Mouse (Mus musculus) spleen, embryonic (tissue): ENCODE measurements around the gene Hoxc6.

Source experiments
- CTCF ChIA-PET: fragments of 350-600 bp; sonication (Branson Sonifier 250); formaldehyde crosslinking; loops from one replicate; lab custom pipeline; 2022; lab: Charles Lee

Hoxc6 gene

DNA sequence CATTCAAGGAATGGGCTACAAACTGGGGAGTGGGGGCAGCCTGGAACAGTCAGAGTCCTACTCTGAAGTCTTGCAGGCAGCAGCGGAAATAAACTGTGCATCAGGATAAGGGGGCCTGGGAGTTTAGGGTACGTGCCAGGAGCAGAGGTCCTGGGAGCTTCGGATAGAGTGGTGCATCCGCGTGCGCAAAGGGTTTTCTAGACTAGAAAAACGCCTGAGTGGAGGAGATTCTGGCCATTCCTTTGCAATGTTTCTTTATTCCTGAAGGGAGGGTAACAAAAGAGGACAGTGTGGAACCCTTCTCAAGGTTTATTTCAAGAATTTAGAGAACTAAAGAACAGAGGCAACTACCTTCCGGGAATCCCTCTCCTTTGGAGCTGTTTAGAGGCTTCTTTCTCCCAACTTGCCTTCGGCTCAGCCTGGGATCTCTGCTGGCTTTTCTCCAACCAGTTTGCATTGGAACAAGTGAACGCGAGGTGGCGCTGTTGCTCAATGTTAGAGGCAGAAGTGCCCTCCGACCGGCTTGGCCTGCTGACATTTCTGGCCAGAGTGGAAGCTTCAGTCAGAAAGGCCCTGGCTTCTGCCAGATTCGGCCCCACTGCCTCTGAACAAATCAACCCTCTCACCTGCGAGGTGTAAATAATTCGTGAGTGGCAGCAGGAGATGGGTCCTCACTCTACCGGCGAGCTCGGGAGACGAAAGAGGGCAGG lies 10.8 kb upstream of the Hoxc6 start:
- CTCF ChIA-PET = interaction anchor here (0.6 to 1.3 kb wide), 6 partner anchors 15 to 469 kb away, joined by 3 to 4 read pairs (median 4); no protein-coding TSS in a partner anchor

DNA sequence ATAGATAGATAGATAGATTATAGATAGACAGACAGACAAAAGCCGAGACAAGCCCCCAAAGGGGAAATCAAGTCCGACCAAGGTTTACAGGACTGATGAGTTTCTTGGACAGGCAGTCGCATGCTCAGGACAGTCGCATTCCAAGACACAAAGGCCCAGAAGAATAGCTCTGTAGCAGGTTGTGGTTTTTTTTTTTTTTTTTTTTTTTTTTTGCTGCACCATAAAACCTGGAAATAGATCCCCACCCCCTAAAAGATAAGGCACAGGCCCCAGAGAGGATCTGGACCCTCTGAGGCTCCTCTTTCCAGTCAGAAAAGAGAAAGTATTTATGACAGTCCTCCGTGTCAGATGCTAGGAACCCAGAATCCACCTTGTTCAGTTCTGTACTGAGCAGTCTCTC lies 10.0 kb upstream of the Hoxc6 start:
- CTCF ChIA-PET = interaction anchor here (0.6 to 0.9 kb wide), 4 partner anchors 26 to 761 kb away, joined by 4 to 8 read pairs (median 4); no protein-coding TSS in a partner anchor

DNA sequence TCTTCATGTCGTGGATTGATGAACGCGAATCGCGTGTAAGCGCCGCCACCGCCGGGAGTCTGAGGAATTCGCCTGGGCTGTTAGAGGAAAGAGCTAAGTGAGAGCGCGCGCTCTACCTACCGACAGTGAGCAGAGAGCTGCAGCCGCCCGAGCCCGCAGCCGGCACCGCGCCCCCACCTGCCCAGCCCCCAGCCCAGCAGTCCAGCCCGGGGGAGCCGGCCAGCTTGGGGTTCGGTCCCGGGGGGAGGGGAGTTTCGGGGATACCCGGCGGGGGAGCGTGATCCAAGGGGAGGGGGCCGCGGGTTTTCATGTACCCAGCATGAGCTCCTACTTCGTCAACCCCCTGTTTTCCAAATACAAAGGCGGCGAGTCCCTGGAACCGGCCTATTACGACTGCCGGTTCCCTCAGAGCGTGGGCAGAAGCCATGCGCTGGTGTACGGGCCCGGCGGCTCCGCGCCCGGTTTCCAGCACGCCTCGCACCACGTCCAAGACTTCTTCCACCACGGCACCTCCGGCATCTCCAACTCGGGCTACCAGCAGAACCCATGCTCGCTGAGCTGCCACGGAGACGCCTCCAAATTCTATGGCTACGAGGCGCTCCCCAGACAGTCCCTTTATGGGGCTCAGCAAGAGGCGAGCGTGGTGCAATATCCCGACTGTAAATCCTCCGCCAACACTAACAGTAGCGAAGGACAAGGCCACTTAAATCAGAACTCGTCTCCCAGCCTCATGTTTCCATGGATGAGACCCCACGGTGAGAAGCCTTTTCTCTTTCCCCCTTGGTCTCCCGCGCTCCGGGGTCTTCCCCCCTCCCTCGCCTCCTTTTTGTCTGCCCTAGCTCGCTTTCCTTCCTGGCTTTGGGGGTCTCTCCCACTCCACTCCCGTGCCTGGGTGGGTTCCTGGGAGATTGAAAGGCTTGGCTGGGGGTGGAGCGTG lies 7.3 kb upstream of the Hoxc6 start, which contains the start of gene Hoxc8:
Hoxc8 (plus strand) TSS at position 147 of the 937 bp plus-strand sequence.
- CTCF ChIA-PET = interaction anchor here (0.9 to 1.1 kb wide), 2 partner anchors 19 to 143 kb away, joined by 3 to 4 read pairs; no protein-coding TSS in a partner anchor

DNA sequence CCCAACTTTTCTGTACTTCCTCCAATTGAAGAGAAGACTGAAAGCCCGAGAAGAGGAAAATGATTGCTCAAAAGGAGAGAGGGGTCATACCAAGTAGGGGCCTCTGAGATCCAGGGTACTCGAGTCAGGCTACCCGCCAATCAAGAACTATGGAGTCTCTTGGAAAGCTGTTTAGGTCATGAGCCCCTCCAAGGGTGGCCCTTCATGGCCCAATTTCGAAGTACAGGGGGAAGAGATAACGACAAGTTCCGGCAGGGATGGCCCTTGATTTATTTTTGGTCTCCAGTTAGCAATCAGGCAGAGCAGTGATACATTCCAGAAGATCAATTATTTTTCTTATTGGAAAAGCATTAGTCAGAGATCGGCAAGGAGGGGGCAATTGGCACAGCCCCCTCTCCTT lies 6.3 kb upstream of the Hoxc6 start:
- CTCF ChIA-PET = interaction anchor here (0.8 kb wide), 1 partner anchor 186 kb away, joined by 4 read pairs; no protein-coding TSS in a partner anchor

DNA sequence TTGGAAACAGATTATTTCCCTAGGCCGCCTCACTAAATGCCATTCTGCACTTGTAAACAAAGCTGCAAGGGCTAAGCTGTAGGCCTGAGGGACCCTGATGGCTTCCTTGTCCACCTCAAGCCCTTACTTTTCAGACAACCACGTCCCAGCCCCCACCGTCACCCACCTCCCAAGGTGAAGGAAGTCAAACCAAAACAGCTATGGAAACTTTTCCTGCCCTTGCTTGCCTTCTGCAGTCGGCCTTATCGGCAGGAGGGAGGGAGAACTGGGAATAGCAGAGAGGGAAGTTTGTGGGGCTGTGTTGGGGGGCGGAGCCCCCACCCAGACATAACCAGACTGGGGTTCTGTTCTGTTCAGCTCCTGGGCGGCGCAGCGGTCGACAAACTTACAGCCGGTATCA lies 5.9 kb upstream of the Hoxc6 start:
- CTCF ChIA-PET = interaction anchor here (0.7 to 0.8 kb wide), 2 partner anchors 186 to 189 kb away, joined by 4 to 9 read pairs; no protein-coding TSS in a partner anchor

DNA sequence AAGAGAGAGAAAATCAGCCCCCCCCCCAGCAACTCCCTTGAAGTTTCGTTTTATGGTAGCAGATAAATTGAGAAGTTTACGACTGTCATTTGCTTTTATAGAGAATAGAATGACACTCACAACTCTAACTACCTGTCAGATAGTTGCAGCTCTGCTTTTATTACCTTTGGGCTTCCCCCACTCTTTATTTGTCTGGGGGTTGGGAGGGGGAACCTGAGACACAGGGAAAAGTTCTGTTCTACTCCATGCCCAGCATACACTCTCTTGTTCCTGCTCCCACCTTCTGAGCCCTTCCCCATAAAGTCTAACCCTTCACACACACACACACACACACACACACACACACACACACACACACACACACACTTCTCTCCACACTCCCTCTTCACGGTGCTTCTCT lies 5.2 kb upstream of the Hoxc6 start:
- CTCF ChIA-PET = interaction anchor here (0.7 kb wide), 1 partner anchor 189 kb away, joined by 9 read pairs; no protein-coding TSS in a partner anchor

DNA sequence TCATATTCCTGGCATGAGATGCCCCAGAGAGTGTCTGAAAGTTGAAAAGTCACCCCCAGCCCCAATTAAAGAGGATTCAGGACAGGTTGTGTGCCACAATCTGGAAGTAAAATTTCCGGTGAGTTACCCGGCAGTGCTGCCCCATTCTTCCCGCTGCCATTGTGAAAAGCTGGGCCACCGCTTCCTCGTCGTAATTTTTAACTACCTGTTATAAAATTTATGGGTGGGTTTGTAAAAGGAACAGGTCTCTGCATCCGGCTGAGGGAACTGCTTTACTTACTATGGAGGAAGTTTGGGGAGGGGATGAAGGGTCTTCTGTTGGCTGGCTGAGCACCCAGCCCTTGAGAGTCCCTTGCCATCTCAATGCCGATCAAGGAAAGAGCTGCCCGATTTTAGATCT lies 1.5 kb upstream of the Hoxc6 start:
- CTCF ChIA-PET = interaction anchor here (1.3 kb wide), 1 partner anchor 17 kb away, joined by 3 read pairs; no protein-coding TSS in a partner anchor

DNA sequence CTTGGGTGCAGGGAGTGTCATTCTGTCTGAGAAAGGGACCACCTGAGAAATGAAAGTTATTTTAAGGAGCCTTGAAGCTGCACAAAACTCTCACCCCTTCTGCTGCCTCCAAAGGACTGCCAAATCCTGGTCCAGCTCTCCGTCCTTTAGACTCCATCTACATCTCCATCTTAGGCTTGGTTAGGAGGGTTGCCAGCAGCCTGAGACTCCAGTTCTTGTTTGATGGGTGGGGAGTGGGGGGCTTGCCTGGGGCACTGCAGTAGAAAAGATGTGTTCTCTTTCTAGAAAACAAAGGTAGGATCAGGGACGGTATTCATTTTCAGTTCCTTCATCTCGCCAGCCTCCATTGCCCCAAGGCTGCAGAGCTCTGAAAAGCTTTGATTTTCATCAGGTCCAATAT lies 626 bp upstream of the Hoxc6 start:
- CTCF ChIA-PET = interaction anchor here (1.3 kb wide), 1 partner anchor 16 kb away, joined by 3 read pairs; no protein-coding TSS in a partner anchor

DNA sequence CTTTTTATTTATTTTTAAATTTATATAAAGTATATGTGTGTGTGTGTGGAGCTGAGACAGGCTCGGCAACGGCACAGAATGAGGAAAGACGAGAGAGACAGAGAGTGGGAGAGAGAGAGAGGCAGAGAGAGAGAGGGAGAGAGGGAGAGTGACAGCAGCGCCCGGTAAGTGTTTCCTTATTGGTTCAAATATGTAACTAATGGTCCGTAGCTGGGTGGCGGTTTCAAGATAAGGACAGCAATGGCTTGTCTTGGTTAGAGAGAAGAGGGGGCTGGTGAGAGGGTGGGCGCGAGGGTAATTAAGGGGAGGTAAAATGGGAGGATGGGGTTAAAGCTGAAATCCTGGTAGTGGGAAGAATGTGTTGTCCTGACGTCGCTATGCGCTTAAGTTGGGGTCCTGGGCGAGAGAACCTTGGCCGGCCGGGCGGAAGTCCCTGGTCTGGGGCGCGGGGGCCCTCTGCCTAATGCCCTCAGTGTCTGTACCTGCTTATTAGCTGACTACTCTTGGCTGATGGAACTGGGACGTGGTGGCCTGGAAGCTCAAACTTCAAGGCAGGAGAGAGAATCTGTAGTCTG lies 638 bp downstream of the Hoxc6 start:
- CTCF ChIA-PET = no interaction called here

DNA sequence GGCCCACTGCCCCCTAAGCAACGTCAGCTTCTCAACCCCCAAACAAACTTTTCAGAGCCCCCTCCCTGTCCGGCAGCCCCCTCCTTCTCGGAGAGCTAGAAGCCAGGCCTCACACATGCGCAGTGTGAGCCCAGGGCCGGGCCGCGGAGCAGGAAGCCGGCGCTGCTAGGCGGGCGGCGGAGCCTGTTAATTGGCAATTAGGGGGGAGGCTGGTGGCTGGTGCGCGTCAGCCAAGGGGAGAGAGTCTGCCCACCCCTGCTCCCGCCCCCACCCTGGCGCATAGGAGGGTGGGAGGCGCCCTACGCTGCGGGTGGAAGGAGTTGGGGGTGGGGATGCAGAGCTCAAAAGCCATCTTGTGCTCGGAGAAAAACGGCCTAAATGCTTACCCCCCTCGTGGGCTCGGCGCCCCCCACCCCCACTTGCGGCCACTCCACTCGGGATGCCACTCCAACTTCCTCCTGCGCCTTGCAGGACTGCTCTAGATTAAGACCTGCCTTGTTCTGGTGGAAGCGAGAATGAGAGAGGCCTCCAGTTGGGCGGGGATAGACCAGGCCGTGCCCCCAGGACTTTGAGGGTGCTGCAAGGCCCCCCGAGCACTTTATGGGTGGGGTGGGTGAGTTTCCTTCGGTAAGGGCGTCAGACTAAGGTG lies 1.2 kb downstream of the Hoxc6 start:
- CTCF ChIA-PET = interaction anchor here (0.6 kb wide), 2 partner anchors 116 to 1808 kb away, joined by 8 to 10 read pairs; no protein-coding TSS in a partner anchor

DNA sequence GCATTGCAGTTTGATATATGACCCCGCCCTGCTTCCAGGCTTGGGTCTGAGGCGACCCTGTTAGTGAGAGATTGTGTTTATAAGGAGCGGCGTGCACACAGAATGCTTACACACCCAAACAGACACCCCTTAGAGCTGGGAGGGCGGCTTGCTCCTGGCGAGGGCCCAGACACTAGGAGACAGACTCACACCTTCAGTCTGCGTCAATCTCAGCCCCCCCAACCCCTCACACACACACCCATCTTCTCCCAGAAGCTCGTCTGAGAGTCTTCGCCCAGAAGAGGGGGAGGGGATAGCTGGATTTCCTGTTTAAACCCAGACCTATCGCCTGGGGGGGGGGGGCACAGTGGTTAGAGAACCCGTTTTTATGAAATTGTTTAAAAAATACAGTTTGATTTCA lies 1.9 kb downstream of the Hoxc6 start:
- CTCF ChIA-PET = interaction anchor here (0.6 kb wide), 2 partner anchors 115 to 1809 kb away, joined by 8 to 10 read pairs; no protein-coding TSS in a partner anchor

DNA sequence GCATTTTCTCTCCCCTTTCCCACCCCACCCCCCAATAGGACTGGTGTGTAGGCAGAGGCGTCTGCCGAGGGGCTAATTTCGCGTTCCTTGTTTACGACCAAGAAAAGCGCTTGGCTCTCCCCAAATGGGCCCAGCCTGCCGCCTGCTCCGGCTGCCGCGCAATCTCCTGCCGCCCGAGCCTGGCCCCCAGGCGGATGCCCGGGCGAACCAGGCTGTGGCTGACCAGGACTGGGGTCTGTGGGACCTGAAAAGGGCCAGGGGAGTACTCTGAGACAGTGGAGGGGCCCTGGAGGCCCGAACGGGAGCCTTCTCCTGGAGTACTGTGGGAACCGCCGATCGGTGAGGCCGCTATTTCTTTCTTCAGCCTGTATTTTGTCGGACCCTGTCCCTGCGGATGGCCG lies 2.4 kb downstream of the Hoxc6 start:
- CTCF ChIA-PET = no interaction called here

DNA sequence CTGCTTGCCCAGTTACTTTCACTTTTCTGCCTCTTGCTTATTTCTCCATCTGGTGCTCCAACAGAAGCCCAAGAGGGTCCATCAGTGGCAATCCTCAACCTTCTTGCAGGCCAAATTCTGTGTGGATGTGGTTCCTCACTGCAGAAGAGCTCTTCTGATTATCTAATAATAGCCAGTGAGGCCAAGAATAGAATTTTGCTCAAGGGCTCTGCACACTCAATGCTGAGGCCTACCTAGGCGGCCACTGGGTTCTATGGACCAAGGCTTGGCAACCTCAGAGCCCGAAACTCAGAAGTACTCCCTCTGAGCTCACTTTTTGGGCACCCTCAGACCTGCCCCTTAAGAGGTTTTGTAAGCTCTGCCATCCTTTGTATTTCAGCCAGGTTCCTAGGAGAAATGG lies 3.3 kb downstream of the Hoxc6 start:
- CTCF ChIA-PET = no interaction called here

DNA sequence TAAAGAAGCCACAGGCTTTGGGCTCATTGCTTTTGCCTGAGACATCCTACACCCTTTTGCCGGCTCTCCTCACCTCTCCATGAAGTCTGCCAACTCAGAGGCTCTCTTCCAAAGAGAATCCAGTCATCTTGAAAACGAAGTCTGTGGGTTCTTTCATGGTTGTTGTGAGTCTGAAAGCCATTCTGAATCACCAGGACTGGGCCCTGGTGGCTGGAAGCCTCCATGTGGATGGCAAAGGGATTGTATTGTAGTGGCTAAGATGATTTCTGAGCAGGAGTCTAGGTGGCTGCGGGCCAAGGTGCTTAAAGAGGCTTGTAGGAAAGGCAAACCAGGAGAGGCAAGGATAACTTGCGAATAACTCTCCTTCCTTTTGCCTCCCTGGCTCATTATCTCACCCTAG lies 4.1 kb downstream of the Hoxc6 start:
- CTCF ChIA-PET = interaction anchor here (0.6 kb wide), 1 partner anchor 116 kb away, joined by 6 read pairs; no protein-coding TSS in a partner anchor

DNA sequence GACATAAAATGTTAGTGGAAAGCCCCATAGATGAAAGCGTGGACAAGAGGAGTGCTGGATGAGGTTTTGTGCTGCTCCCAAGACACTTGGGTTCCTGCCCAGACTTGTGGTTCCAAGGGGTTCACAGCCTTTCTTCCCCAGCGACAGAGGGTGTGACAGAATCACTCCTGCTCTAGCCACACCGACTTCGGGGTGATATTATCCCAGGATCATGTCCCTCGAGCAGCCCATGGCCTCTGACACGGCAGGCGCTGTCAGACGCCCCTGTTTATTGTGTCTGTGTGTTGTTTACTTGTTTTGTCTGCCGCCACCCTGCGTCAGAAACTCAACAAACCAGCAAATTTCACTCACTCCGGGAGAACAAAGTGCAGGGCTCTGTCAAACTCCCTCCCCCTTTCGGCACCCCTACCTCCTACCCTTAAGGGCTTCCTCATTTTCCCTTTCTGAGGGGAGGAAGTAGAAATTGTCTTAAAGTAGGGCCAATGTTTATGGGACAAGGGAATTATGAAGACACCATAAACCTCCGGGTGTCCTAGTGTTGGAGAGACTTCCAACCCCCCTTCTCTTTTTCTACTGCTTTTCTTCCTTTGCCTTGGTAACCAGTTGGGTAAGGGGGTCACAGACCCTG lies 4.9 kb downstream of the Hoxc6 start:
- CTCF ChIA-PET = interaction anchor here (0.6 kb wide), 1 partner anchor 116 kb away, joined by 6 read pairs; no protein-coding TSS in a partner anchor

DNA sequence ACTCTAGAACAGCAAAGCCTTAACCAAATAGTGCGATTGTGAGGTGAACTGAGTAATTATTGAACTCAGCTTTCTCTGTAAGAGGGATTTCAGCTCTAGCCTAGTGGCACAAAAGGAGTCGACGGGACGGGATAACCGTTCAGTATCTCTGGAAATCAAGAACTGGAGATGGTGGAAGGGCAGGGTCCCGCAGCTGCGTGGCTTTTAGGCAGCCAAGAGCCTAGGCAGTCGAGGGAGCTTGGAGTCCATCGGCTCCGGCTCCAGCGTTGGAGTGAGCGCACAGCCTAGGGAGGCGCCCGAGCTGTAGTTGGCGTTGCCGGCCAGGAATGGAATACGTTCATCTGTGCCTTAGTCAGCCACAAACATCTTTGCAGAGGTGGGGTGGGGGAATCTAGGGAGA lies 7.3 kb downstream of the Hoxc6 start:
- CTCF ChIA-PET = interaction anchor here (0.5 kb wide), 1 partner anchor 55 kb away, joined by 4 read pairs; no protein-coding TSS in a partner anchor

DNA sequence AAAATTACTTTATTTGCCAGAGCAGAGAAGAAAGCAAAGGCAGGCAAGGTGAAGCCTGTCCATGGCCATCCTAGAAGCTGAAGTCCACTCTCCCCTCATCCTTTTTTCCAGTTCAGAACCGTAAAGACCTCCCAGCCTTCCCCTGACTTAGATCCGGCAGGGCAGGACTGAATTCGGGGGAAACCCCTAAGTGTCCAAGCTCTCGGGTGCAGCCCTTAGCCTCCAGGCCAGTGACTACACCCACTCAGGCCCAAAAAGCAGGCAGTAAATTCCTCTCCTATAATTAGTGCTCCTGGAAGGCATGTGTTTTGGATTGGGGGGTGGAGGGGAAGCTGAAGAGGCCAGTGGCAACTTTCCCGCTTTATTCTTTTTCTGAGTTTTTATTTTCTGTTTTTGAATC lies 7.7 kb downstream of the Hoxc6 start:
- CTCF ChIA-PET = interaction anchor here (0.7 to 1.2 kb wide), 2 partner anchors 19 to 166 kb away, joined by 3 to 4 read pairs; no protein-coding TSS in a partner anchor

DNA sequence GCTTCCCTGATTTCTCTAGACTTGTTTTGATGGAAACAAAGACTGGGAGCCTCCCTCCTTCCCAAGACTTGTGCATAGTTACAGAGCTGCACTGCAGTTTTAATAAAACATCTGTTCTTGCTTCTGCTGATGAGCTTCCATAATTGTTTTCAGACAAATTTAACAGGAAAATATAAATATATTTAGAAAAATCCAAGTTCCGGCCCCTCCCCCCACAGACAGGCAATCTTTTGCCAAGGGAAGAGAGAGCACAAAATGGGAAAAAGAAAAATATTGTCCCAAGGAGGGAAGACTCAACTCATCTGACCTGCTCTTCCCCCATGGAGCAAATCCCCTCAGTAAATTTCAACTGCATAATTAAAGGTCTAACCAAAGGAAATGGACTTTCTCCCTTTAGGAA lies 8.3 kb downstream of the Hoxc6 start:
- CTCF ChIA-PET = interaction anchor here (0.7 to 1.2 kb wide), 2 partner anchors 19 to 165 kb away, joined by 3 to 4 read pairs; no protein-coding TSS in a partner anchor

DNA sequence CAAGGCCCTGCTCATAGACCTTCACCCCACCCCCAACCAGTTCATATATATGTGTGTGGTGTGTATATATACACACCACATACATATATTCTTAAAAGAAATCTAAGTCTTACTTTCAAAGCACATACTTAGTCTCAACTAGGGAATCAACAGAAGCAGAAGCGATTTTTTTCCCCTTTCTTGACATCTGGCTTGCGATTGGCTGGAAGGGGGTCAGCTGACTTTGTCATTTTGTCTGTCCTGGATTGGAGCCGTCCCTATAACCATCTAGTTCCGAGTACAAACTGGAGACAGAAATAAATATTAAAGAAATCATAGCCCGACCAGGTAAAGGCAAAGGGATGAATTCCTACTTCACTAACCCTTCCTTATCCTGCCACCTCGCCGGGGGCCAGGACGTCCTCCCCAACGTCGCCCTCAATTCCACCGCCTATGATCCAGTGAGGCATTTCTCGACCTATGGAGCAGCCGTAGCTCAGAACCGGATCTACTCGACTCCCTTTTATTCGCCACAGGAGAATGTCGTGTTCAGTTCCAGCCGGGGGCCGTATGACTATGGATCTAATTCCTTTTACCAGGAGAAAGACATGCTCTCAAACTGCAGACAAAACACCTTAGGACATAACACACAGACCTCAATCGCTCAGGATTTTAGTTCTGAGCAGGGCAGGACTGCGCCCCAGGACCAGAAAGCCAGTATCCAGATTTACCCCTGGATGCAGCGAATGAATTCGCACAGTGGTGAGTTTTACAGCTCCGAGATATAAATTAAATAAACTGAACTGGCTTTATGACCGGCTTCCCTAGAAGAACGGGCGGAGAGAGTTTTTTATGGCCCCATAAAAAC lies 11.4 kb downstream of the Hoxc6 start:
- CTCF ChIA-PET = interaction anchor here (1.0 kb wide), 1 partner anchor 19 kb away, joined by 4 read pairs; the partner anchor contains the start of gene Hoxc8
